Mouse (Mus musculus): ENCODE data around the gene Pak1. TPM values are rescaled to one million over a fixed set of nuclear protein-coding genes. Genes with fewer than 3 reads are reported as not detected.

Gene Pak1
- polyA plus RNA-seq, 1 experiment from 2014 or later: 22.1 TPM

- H3K9ac ChIP-seq (ENCODE audit: low read depth, low read length): no peak overlapping the region
- H3K4me3 ChIP-seq (ENCODE audit: low read length): no peak overlapping the region
- no peaks in the 10 kb centered on the region for H3K4me1 ChIP-seq (ENCODE audit: control insufficient read depth, insufficient read depth, low read length)
- H3K27ac ChIP-seq (ENCODE audit: low read depth, low read length): no peak overlapping the region
- H3K27me3 ChIP-seq (ENCODE audit: control insufficient read depth, insufficient read depth, low read length): no peaks in the 10 kb centered on the region
- no peaks in the 10 kb centered on the region for H3K36me3 ChIP-seq (ENCODE audit: control insufficient read depth, insufficient read depth, low read length)
- no peak overlapping the region for H3K4me2 ChIP-seq (replicated peaks; ENCODE audit: low read depth, low read length)
- 71% methylated on average over 18 of the region's 18 CpGs for WGBS
- H3K9me3 ChIP-seq (ENCODE audit: control insufficient read depth, low read length): no peaks in the 10 kb centered on the region
- no peak for ATAC-seq (ENCODE audit: low FRiP score, low TSS enrichment)
Observed at GRCm38 (mm10) chr7:97756967-97757881, 31.1 kb upstream of the Pak1 start.

GRCm38 (mm10) chr7:97764591-97764990 is 23.8 kb upstream of the Pak1 start:
- Histone ChIP-seq H3K36me3 (ENCODE audit: control insufficient read depth, insufficient read depth, low read length) (no peaks in the 10 kb centered on the region), H3K9ac (ENCODE audit: low read depth, low read length) (no peak overlapping the region), H3K4me3 (ENCODE audit: low read length) (no peak overlapping the region), H3K4me1 (ENCODE audit: control insufficient read depth, insufficient read depth, low read length) (no peaks in the 10 kb centered on the region), H3K27ac (ENCODE audit: low read depth, low read length) (no peak overlapping the region), H3K27me3 (ENCODE audit: control insufficient read depth, insufficient read depth, low read length) (no peaks in the 10 kb centered on the region), H3K9me3 (ENCODE audit: control insufficient read depth, low read length) (no peaks in the 10 kb centered on the region), H3K4me2 (replicated peaks; ENCODE audit: low read depth, low read length) (no peak overlapping the region)
- no peak for ATAC-seq (ENCODE audit: low FRiP score, low TSS enrichment)
- 70% methylated on average over 11 of the region's 11 CpGs for WGBS

- H3K4me3 ChIP-seq (ENCODE audit: low read length): no peak overlapping the region
- H3K27me3 ChIP-seq (ENCODE audit: control insufficient read depth, insufficient read depth, low read length): no peaks in the 10 kb centered on the region
- no peaks in the 10 kb centered on the region for H3K4me1 ChIP-seq (ENCODE audit: control insufficient read depth, insufficient read depth, low read length)
- 91% methylated on average over 21 of the region's 21 CpGs for WGBS
- H3K9me3 ChIP-seq (ENCODE audit: control insufficient read depth, low read length): no peaks in the 10 kb centered on the region
- no peaks in the 10 kb centered on the region for H3K36me3 ChIP-seq (ENCODE audit: control insufficient read depth, insufficient read depth, low read length)
- no peak for ATAC-seq (ENCODE audit: low FRiP score, low TSS enrichment)
- no peak overlapping the region for H3K4me2 ChIP-seq (replicated peaks; ENCODE audit: low read depth, low read length)
- no peak overlapping the region for H3K9ac ChIP-seq (ENCODE audit: low read depth, low read length)
- H3K27ac ChIP-seq (ENCODE audit: low read depth, low read length): no peak overlapping the region
Observed at GRCm38 (mm10) chr7:97765181-97765962, 23.0 kb upstream of the Pak1 start.

DNA sequence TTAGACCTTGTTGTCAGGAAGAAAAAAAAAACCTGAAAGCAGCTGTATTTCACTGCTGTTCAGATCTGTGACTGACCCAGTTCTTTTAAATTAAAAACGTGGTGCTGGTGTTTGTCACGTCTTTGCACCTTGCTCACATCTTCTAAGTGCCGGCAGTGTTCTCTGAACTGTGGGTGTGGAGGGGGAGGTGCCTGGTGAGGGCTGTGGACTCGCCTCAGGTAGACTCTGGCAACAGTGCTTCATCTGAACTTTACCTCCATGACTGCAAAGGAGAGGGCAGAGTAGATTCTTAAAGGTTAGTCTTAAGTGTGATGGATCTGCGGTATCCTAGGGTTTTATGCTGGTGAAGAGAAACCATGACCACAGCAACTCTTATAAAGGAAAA is 22.4 kb upstream of the Pak1 start:
- 86% methylated on average over 5 of the region's 5 CpGs for WGBS
- Histone ChIP-seq H3K4me2 (replicated peaks; ENCODE audit: low read depth, low read length) (no peak overlapping the region), H3K9ac (ENCODE audit: low read depth, low read length) (no peak overlapping the region), H3K27ac (ENCODE audit: low read depth, low read length) (no peak overlapping the region), H3K9me3 (ENCODE audit: control insufficient read depth, low read length) (no peaks in the 10 kb centered on the region), H3K4me3 (ENCODE audit: low read length) (no peak overlapping the region), H3K4me1 (ENCODE audit: control insufficient read depth, insufficient read depth, low read length) (no peaks in the 10 kb centered on the region), H3K27me3 (ENCODE audit: control insufficient read depth, insufficient read depth, low read length) (no peaks in the 10 kb centered on the region), H3K36me3 (ENCODE audit: control insufficient read depth, insufficient read depth, low read length) (no peaks in the 10 kb centered on the region)
- no peak for ATAC-seq (ENCODE audit: low FRiP score, low TSS enrichment)

DNA sequence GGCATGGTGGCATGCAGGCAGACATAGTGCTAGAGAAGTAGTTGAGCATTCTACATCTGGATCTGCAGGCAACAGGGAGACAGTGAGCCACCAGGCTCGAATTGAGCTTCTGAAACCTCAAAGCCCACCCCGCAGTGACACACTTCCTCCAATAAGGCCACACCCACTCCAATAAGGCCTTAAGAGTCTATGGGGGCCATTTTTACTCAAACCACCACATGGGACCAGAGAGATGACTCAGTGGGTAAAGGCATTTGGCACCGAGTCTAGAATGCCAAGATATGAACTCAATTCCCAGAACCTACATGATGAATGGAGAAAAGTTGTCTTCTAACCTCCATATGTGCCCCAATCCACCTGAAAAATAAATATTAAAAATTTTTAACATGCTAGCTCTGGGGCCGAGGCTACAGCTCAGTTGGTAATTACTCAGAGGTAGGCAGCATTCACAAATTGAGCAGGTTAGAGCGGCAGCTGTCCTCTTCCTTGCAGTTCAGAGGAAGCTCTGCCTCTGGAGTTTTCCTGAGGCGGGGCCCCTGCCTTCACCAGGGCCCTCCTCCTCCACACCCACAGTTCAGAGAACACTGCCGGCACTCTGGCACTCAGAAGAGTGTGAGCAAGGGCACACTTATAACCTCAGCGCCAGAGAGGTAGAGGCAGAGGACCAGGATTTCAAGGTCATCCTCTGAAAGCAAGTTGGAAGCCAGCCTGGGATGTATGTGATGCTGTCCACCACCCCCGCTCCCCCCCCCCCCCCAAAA is 21.8 kb upstream of the Pak1 start:
- WGBS: 69% methylated on average over 9 of the region's 9 CpGs
- no peak for ATAC-seq (ENCODE audit: low FRiP score, low TSS enrichment)

GRCm38 (mm10) chr7:97767841-97768240 is 20.5 kb upstream of the Pak1 start:
- H3K4me3 ChIP-seq (ENCODE audit: low read length): no peak overlapping the region
- WGBS: 81% methylated on average over 8 of the region's 8 CpGs
- H3K9me3 ChIP-seq (ENCODE audit: control insufficient read depth, low read length): no peaks in the 10 kb centered on the region
- no peaks in the 10 kb centered on the region for H3K27me3 ChIP-seq (ENCODE audit: control insufficient read depth, insufficient read depth, low read length)
- no peak overlapping the region for H3K9ac ChIP-seq (ENCODE audit: low read depth, low read length)
- H3K27ac ChIP-seq (ENCODE audit: low read depth, low read length): no peak overlapping the region
- no peak overlapping the region for H3K4me2 ChIP-seq (replicated peaks; ENCODE audit: low read depth, low read length)
- no peaks in the 10 kb centered on the region for H3K36me3 ChIP-seq (ENCODE audit: control insufficient read depth, insufficient read depth, low read length)
- no peaks in the 10 kb centered on the region for H3K4me1 ChIP-seq (ENCODE audit: control insufficient read depth, insufficient read depth, low read length)
- no peak for ATAC-seq (ENCODE audit: low FRiP score, low TSS enrichment)

More for the DNA sequence above, 21.8 kb upstream of the Pak1 start:
- Histone ChIP-seq H3K9me3 (ENCODE audit: control insufficient read depth, low read length) (no peaks in the 10 kb centered on the region), H3K27me3 (ENCODE audit: control insufficient read depth, insufficient read depth, low read length) (no peaks in the 10 kb centered on the region), H3K9ac (ENCODE audit: low read depth, low read length) (no peak overlapping the region), H3K4me1 (ENCODE audit: control insufficient read depth, insufficient read depth, low read length) (no peaks in the 10 kb centered on the region), H3K36me3 (ENCODE audit: control insufficient read depth, insufficient read depth, low read length) (no peaks in the 10 kb centered on the region), H3K4me3 (ENCODE audit: low read length) (no peak overlapping the region), H3K4me2 (replicated peaks; ENCODE audit: low read depth, low read length) (no peak overlapping the region), H3K27ac (ENCODE audit: low read depth, low read length) (no peak overlapping the region)

DNA sequence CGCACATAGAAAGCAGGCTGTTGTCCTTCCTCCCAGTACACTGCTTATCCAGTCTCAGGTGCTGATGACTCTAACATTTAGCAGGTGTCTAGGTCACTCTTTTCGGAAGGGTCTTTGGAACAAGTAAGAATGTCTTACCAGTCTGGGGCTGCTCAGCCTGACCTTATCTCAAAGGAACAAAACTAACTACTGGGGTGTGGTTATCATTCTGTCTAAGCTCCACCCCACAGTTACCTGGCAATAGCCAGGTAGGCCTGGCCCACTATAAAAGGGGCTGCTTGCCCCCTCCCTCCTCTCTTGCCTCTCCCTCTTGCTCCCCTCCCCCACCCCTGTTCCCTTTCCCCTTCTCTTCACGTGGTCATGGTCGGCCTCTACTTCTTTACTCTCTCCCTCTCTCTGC is 19.3 kb upstream of the Pak1 start:
- H3K27me3 ChIP-seq (ENCODE audit: control insufficient read depth, insufficient read depth, low read length): no peaks in the 10 kb centered on the region
- H3K27ac ChIP-seq (ENCODE audit: low read depth, low read length): no peak overlapping the region
- H3K9ac ChIP-seq (ENCODE audit: low read depth, low read length): no peak overlapping the region
- H3K4me2 ChIP-seq (replicated peaks; ENCODE audit: low read depth, low read length): no peak overlapping the region
- no peak overlapping the region for H3K4me3 ChIP-seq (ENCODE audit: low read length)
- no peaks in the 10 kb centered on the region for H3K36me3 ChIP-seq (ENCODE audit: control insufficient read depth, insufficient read depth, low read length)
- WGBS: 78% methylated on average over 4 of the region's 4 CpGs
- no peaks in the 10 kb centered on the region for H3K9me3 ChIP-seq (ENCODE audit: control insufficient read depth, low read length)
- ATAC-seq (ENCODE audit: low FRiP score, low TSS enrichment): no peak
- H3K4me1 ChIP-seq (ENCODE audit: control insufficient read depth, insufficient read depth, low read length): no peaks in the 10 kb centered on the region

GRCm38 (mm10) chr7:97770841-97771620 is 17.3 kb upstream of the Pak1 start:
- no peak overlapping the region for H3K4me2 ChIP-seq (replicated peaks; ENCODE audit: low read depth, low read length)
- no peaks in the 10 kb centered on the region for H3K9me3 ChIP-seq (ENCODE audit: control insufficient read depth, low read length)
- no peak overlapping the region for H3K4me3 ChIP-seq (ENCODE audit: low read length)
- no peak for ATAC-seq (ENCODE audit: low FRiP score, low TSS enrichment)
- no peaks in the 10 kb centered on the region for H3K27me3 ChIP-seq (ENCODE audit: control insufficient read depth, insufficient read depth, low read length)
- 65% methylated on average over 6 of the region's 6 CpGs for WGBS
- H3K27ac ChIP-seq (ENCODE audit: low read depth, low read length): no peak overlapping the region
- H3K9ac ChIP-seq (ENCODE audit: low read depth, low read length): no peak overlapping the region
- no peaks in the 10 kb centered on the region for H3K36me3 ChIP-seq (ENCODE audit: control insufficient read depth, insufficient read depth, low read length)
- H3K4me1 ChIP-seq (ENCODE audit: control insufficient read depth, insufficient read depth, low read length): no peaks in the 10 kb centered on the region

Data from kidney, embryonic 14.5 days (tissue).